In the genomic region with DNA sequence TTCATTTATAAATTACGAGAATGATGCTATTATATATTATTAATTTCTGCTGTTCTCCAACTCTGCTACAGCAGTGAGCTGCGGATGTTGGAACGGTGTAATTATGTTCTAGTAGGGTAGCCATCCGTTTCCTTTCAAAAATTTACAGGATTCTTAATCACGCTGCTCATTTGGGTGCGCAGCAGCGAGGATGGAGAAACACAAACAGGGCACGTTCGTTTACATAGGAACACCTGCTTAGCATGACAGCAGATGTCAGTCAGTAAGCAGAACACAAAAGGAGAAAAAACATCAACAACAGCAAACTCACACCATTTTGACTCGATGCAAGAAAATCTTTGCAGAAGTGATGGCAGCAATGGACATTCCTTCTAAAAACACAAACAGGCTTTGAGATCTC, we compare ENCODE assay signal across 29 mouse cellular contexts. TPM values are rescaled to one million over a fixed set of nuclear protein-coding genes. Genes with fewer than 3 reads are reported as not detected.
DNase-seq lines count a peak whose midpoint lies in the region; ATAC-seq and TF ChIP-seq lines count a peak whose summit lies in the region.
"Had no signal": no experiment of that assay in that cellular context is flagged by ENCODE, and none has a peak within 500 bp of the region (broad histone marks: within the 10 kb centered on the region; RNA-seq: fewer than 3 reads in every experiment).

No protein-coding gene starts in this region.

- peak; percentile 80 for DNase-seq in heart, adult 11 months
- DNase-seq in layer of hippocampus, adult 2 months (ENCODE audit: low spot score in 2 of 2), result no peak
- DNase-seq in layer of hippocampus, adult 9-10 months (ENCODE audit: low spot score), result no peak
- DNase-seq in brain, embryonic 14.5 days (ENCODE audit: low read depth), result peak; percentile 70
- DNase-seq in forebrain, embryonic 14.5 days (ENCODE audit: low spot score), result no peak
- no peak for DNase-seq in spleen, postnatal 10 days (ENCODE audit: low spot score in 2 of 2)
- DNase-seq in adrenal gland, postnatal 36 days, result no peak
- DNase-seq: adrenal gland, postnatal 25 days; cerebellum, adult 8-10 months; cerebellum, postnatal 36 days; embryo, embryonic 11 days; kidney, adult 2 months; liver, embryonic 13.5 days; lung, adult 18-20 months; lung, postnatal 4 days; retina, postnatal 1 day had no signal

- TF ChIP-seq POLR2A in brain, embryonic 14.5 days (IDR thresholded peaks at IDR 0.05; ENCODE audit: borderline replicate concordance, extremely low read depth, insufficient read depth, insufficient read length, poor library complexity, severe bottlenecking), result no peak

- peaks cover 4% of the 10 kb centered on the region; the same call in 1 of the 2 replicates for H3K36me3 ChIP-seq in heart, embryonic 12.5 days
- peaks cover 2% of the 10 kb centered on the region; the same call in 1 of the 2 replicates for H3K36me3 ChIP-seq in forebrain, embryonic 14.5 days (ENCODE audit: control insufficient read depth, insufficient read depth, low read length)
- H3K36me3 ChIP-seq: embryonic facial prominence, embryonic 12.5 days; heart, embryonic 15.5 days; hindbrain, embryonic 15.5 days; intestine, embryonic 15.5 days; limb, embryonic 13.5 days; midbrain, embryonic 12.5 days; neural tube, embryonic 12.5 days had no signal

- H3K27me3 ChIP-seq in heart, embryonic 12.5 days (replicated peaks), result no peaks in the 10 kb centered on the region
- no peaks in the 10 kb centered on the region for H3K27me3 ChIP-seq in forebrain, embryonic 14.5 days (replicated peaks; ENCODE audit: control insufficient read depth, insufficient read depth, low read length)
- H3K27me3 ChIP-seq: embryonic facial prominence, embryonic 12.5 days; heart, embryonic 15.5 days; hindbrain, embryonic 15.5 days; intestine, embryonic 15.5 days; liver, embryonic 13.5 days; megakaryocyte, embryonic 14.5 days; midbrain, embryonic 12.5 days; neural tube, embryonic 12.5 days had no signal

- H3K9me3 ChIP-seq in heart, embryonic 12.5 days (replicated peaks), result no peaks in the 10 kb centered on the region
- H3K9me3 ChIP-seq in forebrain, embryonic 14.5 days (replicated peaks; ENCODE audit: control insufficient read depth, low read length), result no peaks in the 10 kb centered on the region
- H3K9me3 ChIP-seq: embryonic facial prominence, embryonic 12.5 days; heart, embryonic 15.5 days; hindbrain, embryonic 15.5 days; intestine, embryonic 15.5 days; limb, embryonic 13.5 days; liver, embryonic 13.5 days; megakaryocyte, embryonic 14.5 days; midbrain, embryonic 12.5 days; neural tube, embryonic 12.5 days had no signal

- no peak for ATAC-seq in heart, embryonic 12.5 days (ENCODE audit: insufficient number of reproducible peaks, low FRiP score)
- ATAC-seq in forebrain, embryonic 14.5 days, result peak; percentile 42
- ATAC-seq: CD4-positive, CD25-positive, alpha-beta regulatory T cell, adult 4 months; intestine, embryonic 15.5 days; lung, postnatal 0 days had no signal

- no peak overlapping the region for H3K27ac ChIP-seq in heart, embryonic 12.5 days (ENCODE audit: poor library complexity, severe bottlenecking)
- H3K27ac ChIP-seq in layer of hippocampus, adult 2 months, result peak overlapping the region; percentile 89
- no peak overlapping the region for H3K27ac ChIP-seq in forebrain, embryonic 14.5 days (ENCODE audit: low read depth, low read length)
- H3K27ac ChIP-seq: embryonic facial prominence, embryonic 12.5 days; heart, embryonic 15.5 days; hindbrain, embryonic 15.5 days; intestine, embryonic 15.5 days; kidney, postnatal 0 days; limb, embryonic 13.5 days; liver, embryonic 13.5 days; midbrain, embryonic 12.5 days; neural tube, embryonic 12.5 days had no signal

- H3K4me2 ChIP-seq in heart, embryonic 12.5 days, result no peak overlapping the region
- peak overlapping the region; percentile 6; the same call in 1 of the 2 replicates for H3K4me2 ChIP-seq in forebrain, embryonic 14.5 days (ENCODE audit: low read length)
- H3K4me2 ChIP-seq: embryonic facial prominence, embryonic 12.5 days; heart, embryonic 15.5 days; hindbrain, embryonic 15.5 days; intestine, embryonic 15.5 days; limb, embryonic 13.5 days; liver, embryonic 13.5 days; midbrain, embryonic 12.5 days; neural tube, embryonic 12.5 days had no signal

- 84% methylated on average over 10 of the region's 10 CpGs for WGBS in heart, embryonic 12.5 days
- WGBS in forebrain, embryonic 14.5 days, result 27% methylated on average over 10 of the region's 10 CpGs

- peaks cover 29% of the 10 kb centered on the region for H3K4me1 ChIP-seq in heart, embryonic 12.5 days (replicated peaks)
- peaks cover 25% of the 10 kb centered on the region; the same call in 1 of the 2 replicates for H3K4me1 ChIP-seq in forebrain, embryonic 14.5 days (ENCODE audit: control insufficient read depth, insufficient read depth, low read length)
- H3K4me1 ChIP-seq: intestine, embryonic 15.5 days had no signal

- H3K4me3 ChIP-seq in heart, embryonic 12.5 days, result no peak overlapping the region
- peak overlapping the region; percentile 18; the same call in 1 of the 2 replicates for H3K4me3 ChIP-seq in layer of hippocampus, adult 2 months
- no peak overlapping the region for H3K4me3 ChIP-seq in forebrain, embryonic 14.5 days (ENCODE audit: low read depth, low read length)
- H3K4me3 ChIP-seq: embryonic facial prominence, embryonic 12.5 days; heart, embryonic 15.5 days; hindbrain, embryonic 15.5 days; intestine, embryonic 15.5 days; limb, embryonic 13.5 days; liver, embryonic 13.5 days; megakaryocyte, embryonic 14.5 days; midbrain, embryonic 12.5 days; myocyte; neural tube, embryonic 12.5 days had no signal

- H3K9ac ChIP-seq in heart, embryonic 12.5 days, result no peak overlapping the region
- H3K9ac ChIP-seq in forebrain, embryonic 14.5 days (ENCODE audit: low read length), result no peak overlapping the region
- H3K9ac ChIP-seq: embryonic facial prominence, embryonic 12.5 days; heart, embryonic 15.5 days; hindbrain, embryonic 15.5 days; intestine, embryonic 15.5 days; limb, embryonic 13.5 days; liver, embryonic 13.5 days; midbrain, embryonic 12.5 days; neural tube, embryonic 12.5 days had no signal

- no peak for TF ChIP-seq CTCF in layer of hippocampus, adult 2 months (conservative IDR thresholded peaks at IDR 0.05)
- no peak for TF ChIP-seq CTCF in brain, embryonic 14.5 days (IDR thresholded peaks at IDR 0.05; ENCODE audit: borderline replicate concordance, extremely low read depth, insufficient read depth, insufficient read length)

RNA-seq across cellular contexts. Expression of gene Zeb2, which starts 34.2 kb away (rescaled TPM):
- polyA plus RNA-seq in heart, embryonic 12.5 days (2016; fragmentation: Nextera tagmentation; extraction: Ambion mirVana), result 28.0 and 29.6 TPM in 2 replicates
- 100 to 1,000 TPM; 430 to 443 TPM for total RNA-seq in layer of hippocampus, adult 2 months (2021)
- 33.3 and 46.5 TPM in 2 replicates for polyA plus RNA-seq in brain, embryonic 14.5 days (2012; rRNA removed)
- 70.6 and 87.0 TPM in 2 replicates for polyA plus RNA-seq in forebrain, embryonic 14.5 days (2014; fragmentation: Nextera tagmentation; extraction: Ambion mirVana)
- 100 to 1,000 TPM; 173 to 184 TPM for total RNA-seq in adrenal gland, postnatal 36 days (2021)

Comparison
In these comparisons a context has a peak if more than half of its experiments do, and no peak if none do; other contexts are left out.
1. DNase-seq: peak in heart, adult 11 months (single experiment) and brain, embryonic 14.5 days (single experiment); none in layer of hippocampus, adult 2 months (0 of 2), layer of hippocampus, adult 9-10 months (single experiment), forebrain, embryonic 14.5 days (single experiment), spleen, postnatal 10 days (0 of 2) and adrenal gland, postnatal 36 days (0 of 2).